Mouse (Mus musculus) layer of hippocampus, postnatal 25 days (tissue): ENCODE measurements around the gene Cpeb4. TPM values are rescaled to one million over a fixed set of nuclear protein-coding genes. Genes with fewer than 3 reads are reported as not detected.
"Not testable (repeated sequence)": the region's sequence is repeated elsewhere in the genome, so short reads cannot be mapped to it uniquely, and the experiment has no call there.

ENCODE experiments used
- DNase-seq, 2 experiments: peaks; one replicate each; pipeline ENCODE4 v3.0.0; 2022; ENCODE audit warnings: mixed read lengths in 2 of 2, low spot score in 1 of 2; ENCODE audit errors: extremely low spot score in 1 of 2
- total RNA-seq, 2 experiments: library from RNA; stranded (reverse); gene quantifications; 2 replicates each; pipeline ENCODE4 v1.2.3; 2021

Cpeb4 gene
- total RNA-seq, 2 experiments from 2014 or later = 134 to 156 TPM

DNA sequence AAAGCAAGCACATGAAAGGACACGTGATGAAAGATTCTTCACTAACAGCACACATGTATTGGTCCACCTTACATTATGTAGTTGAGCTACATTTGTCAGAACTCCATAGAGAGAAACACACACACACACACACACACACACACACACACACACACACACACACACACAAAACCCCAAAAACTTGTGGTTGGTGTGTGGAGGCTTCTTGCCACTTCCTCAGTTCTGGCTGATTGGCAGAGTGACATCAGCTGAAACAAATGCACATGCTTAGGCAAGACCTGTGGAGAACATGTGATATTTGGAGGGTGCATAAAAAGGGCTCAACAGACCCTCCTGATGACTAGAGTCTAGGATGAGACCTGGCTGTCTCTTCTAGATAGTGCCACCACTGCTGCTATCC, 92.0 kb downstream of the Cpeb4 start:
- DNase-seq = no peak

DNA sequence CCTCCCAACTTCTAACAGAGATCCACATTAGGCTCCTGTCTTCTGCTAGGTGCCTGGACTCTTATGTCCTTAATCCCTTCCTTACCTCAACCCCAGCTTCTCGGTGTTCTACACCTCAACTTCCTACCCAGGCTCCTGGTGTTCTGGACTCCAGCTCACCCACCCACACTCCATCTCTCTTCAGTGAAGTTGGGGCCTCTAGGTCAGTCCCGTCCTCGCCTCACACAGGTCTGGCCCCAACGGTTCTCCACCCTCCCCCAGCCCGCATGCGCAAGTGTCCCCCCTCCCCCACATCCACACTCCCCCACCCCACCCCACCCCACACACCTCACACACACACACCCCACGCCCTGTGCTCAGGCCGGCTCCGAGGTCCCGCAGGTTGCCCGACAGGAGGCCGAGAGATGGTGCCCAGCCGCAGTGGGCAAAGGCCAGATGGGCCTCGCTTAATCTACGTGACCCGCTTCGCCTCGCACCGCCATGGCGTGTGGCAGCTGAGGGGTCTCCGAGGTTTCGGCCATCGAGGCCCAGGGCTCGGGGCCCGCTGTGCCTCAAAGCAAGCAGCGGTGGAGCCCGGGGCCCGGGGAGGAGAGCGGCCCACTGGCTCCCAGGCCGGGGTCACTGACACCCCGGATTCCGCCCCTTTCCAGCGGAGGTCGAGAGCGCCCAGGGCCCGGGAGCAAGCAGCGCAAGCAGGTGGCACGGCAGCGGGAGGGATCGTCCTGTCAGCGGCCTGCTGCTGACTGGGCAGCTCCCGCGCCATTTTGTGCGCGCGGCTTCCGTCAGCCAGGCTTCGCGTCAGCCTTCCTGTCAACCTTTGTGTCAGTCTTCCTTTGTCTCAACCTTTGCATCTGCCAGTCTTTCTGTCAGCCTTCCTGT, 93.5 kb downstream of the Cpeb4 start, which contains the start of gene 4930524B15Rik:
4930524B15Rik (plus strand) TSS at position 337 of the 879 bp plus-strand sequence.
- DNase-seq = no peak

DNA sequence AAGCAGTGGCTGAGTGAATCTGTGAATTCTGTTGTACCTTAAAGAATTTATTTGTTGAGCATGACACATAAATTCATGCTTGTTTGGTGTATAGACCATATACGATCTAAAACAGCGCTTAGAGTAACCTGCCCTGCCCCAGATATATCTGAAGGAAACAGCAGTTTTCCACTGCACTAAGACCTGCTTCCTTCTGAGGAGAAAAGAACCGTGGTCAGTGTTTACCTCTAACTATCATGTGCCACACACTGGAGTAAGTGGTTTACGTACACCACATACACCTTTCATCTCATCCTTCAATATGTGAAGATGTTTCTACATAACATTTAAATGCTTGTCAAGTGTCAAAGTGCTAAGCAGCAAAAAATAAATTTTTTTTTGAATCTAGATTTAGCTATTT, 102.1 kb downstream of the Cpeb4 start:
- DNase-seq = no peak

DNA sequence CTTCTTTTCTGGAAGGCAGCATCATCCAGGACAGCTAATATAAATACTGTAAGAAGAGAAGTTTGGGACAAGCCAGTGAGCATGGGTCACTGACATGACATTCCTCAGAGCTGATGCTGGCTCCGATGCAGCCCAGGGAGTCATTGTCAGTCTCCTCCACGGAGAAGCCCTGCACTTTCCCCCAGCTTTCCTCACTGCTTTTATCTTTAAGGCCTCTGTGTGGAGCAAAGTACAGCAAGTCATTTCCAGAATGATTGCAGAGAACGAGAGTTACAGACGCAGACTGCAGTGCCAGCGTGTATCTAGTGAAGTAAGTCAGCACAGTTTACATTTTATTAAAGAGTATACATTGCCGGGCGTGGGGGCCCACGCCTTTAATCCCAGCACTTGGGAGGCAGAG, 102.8 kb downstream of the Cpeb4 start:
- no peak for DNase-seq

DNA sequence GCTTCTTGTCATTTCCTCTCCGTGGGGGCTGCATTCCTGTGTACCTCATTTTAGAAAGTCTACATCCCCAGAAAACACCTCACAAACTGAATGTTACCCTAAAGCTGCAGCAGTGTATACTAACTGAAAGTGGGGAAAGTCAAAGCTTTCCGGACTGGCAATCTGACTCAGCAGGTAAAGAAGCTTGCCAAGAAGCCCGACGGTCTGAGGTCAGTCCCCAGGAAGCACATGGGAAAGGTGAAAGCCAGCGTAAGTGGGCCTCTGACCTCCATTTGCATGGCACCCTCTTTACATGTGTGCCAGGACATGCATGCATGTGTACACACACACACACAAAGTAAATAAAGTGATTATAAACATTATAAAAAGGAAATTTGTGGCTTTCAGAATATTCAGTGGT, 103.7 kb downstream of the Cpeb4 start:
- DNase-seq = no peak

DNA sequence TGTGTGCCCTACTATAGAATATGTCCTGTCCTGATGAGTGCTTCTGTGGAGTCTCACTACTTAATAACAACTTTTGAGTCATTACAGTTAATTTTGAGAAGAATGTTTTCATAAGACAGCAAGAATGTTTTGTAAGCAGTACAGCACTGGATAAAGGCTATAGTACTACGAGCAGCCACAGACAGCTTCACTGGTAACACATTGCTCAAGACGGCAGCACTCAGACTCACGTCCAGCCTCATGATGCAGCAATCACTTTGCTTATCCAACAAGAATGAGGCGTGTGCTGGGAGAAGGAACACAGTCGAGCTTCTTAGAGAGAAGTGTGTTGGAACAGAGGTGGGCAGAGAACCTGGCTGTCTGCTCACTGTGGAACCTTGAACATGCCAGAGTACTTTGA, 104.1 kb downstream of the Cpeb4 start:
- DNase-seq = no peak

DNA sequence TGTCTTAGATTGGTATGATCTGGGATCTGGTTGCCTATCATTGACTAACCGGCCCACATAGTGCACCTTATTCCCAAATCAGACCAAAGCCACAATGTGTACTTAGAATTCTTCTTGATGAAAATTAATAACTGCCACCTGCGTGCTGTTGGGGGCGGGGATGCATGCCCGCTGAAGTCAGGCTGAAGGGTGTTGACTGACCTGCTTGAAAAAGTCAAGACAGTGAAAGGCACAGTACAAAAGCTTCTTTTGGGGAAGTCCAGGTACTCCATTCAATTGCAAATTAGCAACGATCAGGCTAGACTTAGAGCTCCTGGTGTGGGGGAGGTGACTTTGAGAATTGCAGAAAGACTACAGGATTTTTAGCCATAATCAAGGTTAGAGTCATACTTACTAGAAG, 108.1 kb downstream of the Cpeb4 start:
- DNase-seq = not testable (repeated sequence)

DNA sequence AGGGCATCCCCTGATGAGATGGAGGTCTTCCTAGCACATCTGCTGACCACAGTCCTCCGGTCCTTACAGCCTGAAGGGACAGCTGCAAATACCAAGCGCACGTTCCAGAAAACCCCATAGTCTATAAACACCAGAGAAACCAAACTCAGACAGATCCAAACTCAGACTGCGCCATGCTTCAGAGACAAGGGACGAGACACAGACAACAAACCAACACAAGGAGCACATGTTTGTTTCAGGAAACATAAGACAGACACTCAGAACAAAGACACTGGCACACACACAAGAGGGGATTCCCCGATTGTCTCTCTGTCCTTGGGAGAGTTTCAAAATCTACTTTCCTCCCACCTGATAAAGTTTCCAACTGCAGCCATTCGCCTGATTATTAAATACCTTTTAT, 109.8 kb downstream of the Cpeb4 start:
- no peak for DNase-seq

DNA sequence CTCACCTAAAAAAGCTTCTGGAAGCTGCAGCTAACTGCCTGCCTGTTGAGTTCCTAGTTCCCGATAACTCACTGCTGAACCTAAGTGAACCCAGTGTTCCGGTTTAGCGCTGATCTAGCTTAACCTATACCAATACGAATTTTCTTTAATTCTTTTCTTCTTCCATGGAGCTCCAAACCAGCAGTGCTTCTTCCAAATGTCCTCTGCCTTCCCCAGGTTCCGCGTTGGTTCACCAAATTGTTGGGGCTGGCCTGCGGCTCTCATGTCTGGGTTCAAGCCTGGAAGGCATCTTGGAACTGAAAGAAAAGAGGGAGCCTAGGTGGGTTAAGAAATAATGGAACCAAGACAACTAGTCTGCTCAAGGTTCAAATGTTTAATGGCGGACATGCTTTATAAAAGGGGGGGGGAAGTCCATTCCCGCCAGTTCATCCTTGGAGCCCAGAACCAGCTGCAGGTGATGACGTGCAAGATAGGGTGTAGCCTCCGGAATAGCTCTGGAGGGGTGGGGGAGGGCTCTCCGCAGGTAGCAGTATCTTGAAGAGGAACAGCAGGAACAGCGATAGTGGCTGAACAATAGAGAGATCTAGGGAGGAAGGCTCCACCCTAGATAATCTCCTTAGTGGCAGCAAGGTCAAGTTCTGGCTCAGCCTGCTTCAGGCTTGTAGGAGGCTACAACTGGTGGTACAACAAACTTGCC, 110.4 kb downstream of the Cpeb4 start:
- not testable (repeated sequence) for DNase-seq

DNA sequence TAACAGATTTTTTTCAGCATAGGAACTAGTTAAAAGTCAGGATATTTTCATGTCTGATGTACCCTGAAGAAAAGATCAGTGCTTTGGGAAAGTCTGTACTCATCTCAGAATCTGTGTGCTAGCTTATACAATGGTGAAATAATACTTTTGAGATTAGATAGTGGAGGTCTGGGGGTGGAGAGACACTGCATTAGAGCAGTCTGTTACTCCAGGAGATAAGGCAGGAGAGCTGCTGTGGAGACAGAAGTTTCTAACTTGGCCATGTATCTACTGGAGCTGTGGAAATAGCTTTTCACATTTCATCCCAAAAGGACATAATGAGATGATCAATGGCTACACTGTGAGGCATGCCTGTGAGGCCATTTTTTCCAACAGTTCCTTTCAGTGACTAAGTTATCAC, 111.2 kb downstream of the Cpeb4 start:
- no peak for DNase-seq

DNA sequence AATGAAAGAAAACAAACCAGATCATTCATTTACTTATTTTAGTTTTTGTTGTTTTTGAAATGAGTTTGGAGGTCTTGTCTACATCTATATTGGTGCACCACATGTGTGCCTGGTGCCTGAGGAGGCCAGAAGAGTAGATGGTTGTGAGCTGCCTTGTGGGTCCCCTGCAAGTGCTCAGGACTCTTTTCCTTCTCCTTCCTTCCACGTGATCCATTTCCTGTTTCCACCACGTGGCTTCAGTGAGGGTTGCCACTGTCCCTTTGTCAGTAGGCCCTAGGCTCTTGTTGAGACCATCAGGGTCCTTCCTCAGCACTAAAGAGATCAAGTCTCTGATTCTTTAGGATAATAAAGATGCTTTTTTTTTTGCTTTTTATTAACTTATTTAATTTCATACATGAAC, 112.8 kb downstream of the Cpeb4 start:
- no peak for DNase-seq

Other genes starting within 250 kb of the Cpeb4 start
- gene Bod1, start 200.3 kb upstream of the Cpeb4 start, total RNA-seq = 100 to 1,000 TPM in 1 of 2 experiments, 10 to 100 TPM in 1; 88.3 to 105 TPM
- gene 4930524B15Rik, start 93.4 kb downstream of the Cpeb4 start, total RNA-seq = under 1 TPM in 1 of 2 experiments, not detected in 1; 0.12 TPM
- 100 to 1,000 TPM; 682 to 735 TPM for gene Nsg2, start 128.3 kb downstream of the Cpeb4 start, total RNA-seq